Mouse (Mus musculus): ENCODE data around the gene Gm4952. TPM values are rescaled to one million over a fixed set of nuclear protein-coding genes. Genes with fewer than 3 reads are reported as not detected.

Gm4952 gene
- total and polyA plus RNA-seq, 3 experiments: 0.17 to 0.26 TPM; not detected in 1

GRCm38 (mm10) chr19:12564197-12564596 lies 35.6 kb upstream of the Gm4952 start (continued):
- no peak for TF ChIP-seq CTCF (conservative IDR thresholded peaks at IDR 0.05 in 1 of 2, IDR thresholded peaks at IDR 0.05 in 1 of 2; ENCODE audit: low read depth in 2 of 2, low read length in 2 of 2)
- TF ChIP-seq CHD1 (IDR thresholded peaks at IDR 0.05; ENCODE audit: low read depth, low read length): no peak
- no peak for TF ChIP-seq ELF1 (IDR thresholded peaks at IDR 0.05; ENCODE audit: low read depth, low read length)
- TF ChIP-seq POLR2AphosphoS2 (IDR thresholded peaks at IDR 0.05; ENCODE audit: low read depth, low read length): no peak
- TF ChIP-seq RCOR1 (conservative IDR thresholded peaks at IDR 0.05; ENCODE audit: low read depth, low read length): 0 out of 2 replicates have a peak, but pooled peaks have one; percentile 46
- TF ChIP-seq POLR2A (IDR thresholded peaks at IDR 0.05; ENCODE audit: low read depth, low read length): no peak; the same call in 1 of the 2 replicates
- TF ChIP-seq MAFK (IDR thresholded peaks at IDR 0.05; ENCODE audit: insufficient replicate concordance, low read length): no peak
- no peak for TF ChIP-seq NELFE (IDR thresholded peaks at IDR 0.05; ENCODE audit: low read depth, low read length)
- TF ChIP-seq MEF2A (IDR thresholded peaks at IDR 0.05; ENCODE audit: borderline replicate concordance, low read depth, low read length): no peak
- no peak for TF ChIP-seq ZC3H11A (IDR thresholded peaks at IDR 0.05; ENCODE audit: low read depth, low read length)
- no peak for TF ChIP-seq E2F4 (IDR thresholded peaks at IDR 0.05; ENCODE audit: insufficient replicate concordance, low read depth, low read length)
- no peak for TF ChIP-seq GABPA (IDR thresholded peaks at IDR 0.05; ENCODE audit: insufficient replicate concordance, low read depth, low read length)
- 0 out of 2 replicates have a peak, but pooled peaks have one; percentile 25 for TF ChIP-seq TBP (conservative IDR thresholded peaks at IDR 0.05; ENCODE audit: low read depth, low read length)
- no peak for TF ChIP-seq JUND (conservative IDR thresholded peaks at IDR 0.05; ENCODE audit: low read depth, low read length)
- no peak for TF ChIP-seq MYC (IDR thresholded peaks at IDR 0.05; ENCODE audit: low read depth, low read length)
- peak; percentile 93 for TF ChIP-seq IRF4 (IDR thresholded peaks at IDR 0.05; ENCODE audit: low read depth, low read length)
- TF ChIP-seq MAX (IDR thresholded peaks at IDR 0.05; ENCODE audit: low read length): no peak
- peak; percentile 83 for TF ChIP-seq ZNF384 (IDR thresholded peaks at IDR 0.05; ENCODE audit: low read depth, low read length)
- no peak for TF ChIP-seq SMC3 (IDR thresholded peaks at IDR 0.05; ENCODE audit: low read depth, low read length)

DNA sequence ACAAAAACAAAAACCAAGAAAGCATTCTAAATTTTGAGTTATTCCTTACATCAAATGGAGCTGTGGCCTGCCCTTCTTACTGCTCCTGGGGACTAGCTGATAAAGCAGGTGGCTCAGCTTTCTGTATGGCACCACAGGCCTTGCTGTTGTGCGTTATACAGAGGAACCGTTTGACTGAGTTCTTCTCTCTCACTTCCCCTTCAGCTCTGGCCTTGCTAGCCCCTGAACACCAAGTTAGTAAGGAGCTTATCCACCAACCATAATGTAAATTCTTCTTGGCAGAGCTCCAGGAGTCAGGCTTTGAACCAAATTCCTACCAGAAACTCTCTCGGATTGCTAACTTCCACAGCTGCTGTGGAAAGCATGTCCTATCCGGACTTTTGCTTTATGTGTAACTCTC lies 32.8 kb upstream of the Gm4952 start:
- TF ChIP-seq RAD21 (IDR thresholded peaks at IDR 0.05; ENCODE audit: low read depth, low read length) (no peak), ELF1 (IDR thresholded peaks at IDR 0.05; ENCODE audit: low read depth, low read length) (no peak), RCOR1 (conservative IDR thresholded peaks at IDR 0.05; ENCODE audit: low read depth, low read length) (no peak), JUND (conservative IDR thresholded peaks at IDR 0.05; ENCODE audit: low read depth, low read length) (0 out of 2 replicates have a peak, but pooled peaks have one; percentile 8), MXI1 (IDR thresholded peaks at IDR 0.05; ENCODE audit: low read depth, low read length) (0 out of 2 replicates have a peak, but pooled peaks have one; percentile 41), ETS1 (conservative IDR thresholded peaks at IDR 0.05; ENCODE audit: low read depth, low read length) (0 out of 2 replicates have a peak, but pooled peaks have one; percentile 12), POLR2A (IDR thresholded peaks at IDR 0.05; ENCODE audit: low read depth, low read length) (peak; percentile 43; the same call in 1 of the 2 replicates), MAX (IDR thresholded peaks at IDR 0.05; ENCODE audit: low read length) (0 out of 2 replicates have a peak, but pooled peaks have one; percentile 38), GABPA (IDR thresholded peaks at IDR 0.05; ENCODE audit: insufficient replicate concordance, low read depth, low read length) (no peak), TCF12 (IDR thresholded peaks at IDR 0.05; ENCODE audit: low read depth, low read length) (peak; percentile 56; the same call in 1 of the 2 replicates), EP300 (IDR thresholded peaks at IDR 0.05; ENCODE audit: low read length) (peak; percentile 91), TBP (conservative IDR thresholded peaks at IDR 0.05; ENCODE audit: low read depth, low read length) (peak; percentile 65), POLR2AphosphoS2 (IDR thresholded peaks at IDR 0.05; ENCODE audit: low read depth, low read length) (no peak), IRF4 (IDR thresholded peaks at IDR 0.05; ENCODE audit: low read depth, low read length) (peak; percentile 90), ZC3H11A (IDR thresholded peaks at IDR 0.05; ENCODE audit: low read depth, low read length) (no peak)
- Histone ChIP-seq H3K9ac (ENCODE audit: insufficient read depth, low read depth) (peak overlapping the region; percentile 79), H3K4me3 (replicated peaks in 1 of 3; ENCODE audit: low read depth in 2 of 3, low read length in 2 of 3, poor library complexity in 1 of 3) (peak overlapping the region; percentile 23 to 50 (median 32)), H3K4me2 (ENCODE audit: insufficient read depth, low read depth, poor library complexity, severe bottlenecking) (peak overlapping the region; percentile 80), H3K27me3 (replicated peaks) (no peaks in the 10 kb centered on the region), H3K27ac (ENCODE audit: insufficient read depth, low read depth) (peak overlapping the region; percentile 83), H3K36me3 (replicated peaks in 1 of 2; ENCODE audit: control insufficient read depth in 1 of 2, insufficient read depth in 1 of 2, low read length in 1 of 2) (peaks cover 0 to 2% of the 10 kb centered on the region in 2 experiments), H3K9me3 (replicated peaks; ENCODE audit: low read length) (no peaks in the 10 kb centered on the region), H3K4me1 (ENCODE audit: control insufficient read depth in 1 of 2, insufficient read depth in 2 of 2) (peaks cover 9 to 55% of the 10 kb centered on the region in 2 experiments), H3K79me2 (replicated peaks; ENCODE audit: control insufficient read depth, extremely low read depth, insufficient read depth, poor library complexity, severe bottlenecking) (peaks cover 27% of the 10 kb centered on the region)
- peak; percentile 82 for DNase-seq (ENCODE audit: extremely low read depth)
- dilution Hi-C loops (cut with MboI; ENCODE audit: extremely low pct_ligation_motif_present, extremely low pct_unique_long_range_greater_than_20kb, low sequenced_read_pairs) (no loop called here), in situ Hi-C loops (cut with MboI; ENCODE audit: low pct_ligation_motif_present, low pct_unique_long_range_greater_than_20kb, low sequenced_read_pairs) (no loop called here)
